Mouse (Mus musculus) kidney, postnatal 4 days (tissue): ENCODE results near the gene Trat1.

Source experiments
- DNase-seq, 2 experiments: peaks; one replicate each; pipeline ENCODE4 v3.0.0; 2021; ENCODE audit warnings: mixed read lengths in 2 of 2

The Trat1 gene

DNA sequence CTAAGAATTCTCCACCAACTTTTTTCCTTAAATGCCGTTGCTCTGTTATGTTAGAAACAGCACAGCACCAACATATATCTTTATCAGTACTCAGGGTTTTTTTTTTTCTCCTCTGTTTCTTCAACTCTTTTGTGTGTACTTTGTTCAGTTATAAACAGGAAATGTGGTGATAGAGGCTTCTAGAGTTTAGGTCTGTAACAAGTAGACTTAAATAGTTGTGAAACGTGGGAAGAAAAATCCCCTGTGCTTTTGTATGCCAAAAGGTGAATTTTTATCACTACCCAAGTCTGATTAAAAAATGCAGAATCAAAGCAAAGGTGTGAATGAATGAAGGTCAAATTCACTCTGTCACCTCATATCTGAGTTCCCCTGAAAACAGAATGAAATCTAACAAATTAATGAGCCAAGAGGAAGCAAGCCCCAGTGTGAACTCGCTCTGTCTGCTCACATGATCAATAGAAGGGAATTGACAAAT is at the start of gene Trat1:
Trat1 (minus strand) TSS at position 51 of the 475 bp plus-strand sequence.
- DNase-seq: no peak

DNA sequence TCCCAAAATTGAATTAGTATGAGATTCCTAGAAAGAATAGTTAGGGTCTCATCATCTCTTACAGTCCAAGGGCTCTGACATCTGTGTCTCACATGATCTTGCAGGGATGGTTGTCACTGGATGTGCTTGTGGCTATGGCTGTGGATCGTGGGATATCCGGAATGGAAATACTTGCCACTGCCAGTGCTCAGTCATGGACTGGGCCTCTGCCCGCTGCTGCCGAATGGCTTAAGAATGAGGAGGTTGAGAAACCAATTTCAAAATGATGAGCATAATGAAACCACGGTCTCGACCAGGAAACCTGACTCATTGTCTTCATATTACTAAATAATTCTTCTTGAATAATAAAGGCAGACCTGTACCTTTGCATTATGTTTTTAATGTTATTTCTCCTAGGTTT is 46.7 kb upstream of the Trat1 start:
- no peak for DNase-seq

DNA sequence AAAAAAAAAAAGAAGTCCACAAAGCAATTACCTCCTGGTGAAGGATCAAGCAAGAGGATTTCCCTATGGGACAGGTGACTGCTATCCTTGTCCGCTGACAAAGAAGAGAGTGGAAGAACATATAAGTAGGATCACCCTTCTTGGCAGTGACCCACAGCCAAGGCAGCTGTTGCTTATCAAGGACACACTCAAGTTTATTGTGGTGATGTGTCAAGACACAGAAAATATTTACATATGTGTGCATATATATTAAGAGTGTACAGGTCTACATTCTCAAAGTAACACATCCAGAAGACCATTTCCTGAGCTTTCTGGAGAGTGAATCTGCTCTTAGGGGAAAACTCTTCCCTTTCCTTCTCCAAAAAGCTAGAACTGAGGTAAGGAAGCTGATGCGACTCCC is 44.9 kb upstream of the Trat1 start, which contains the start of gene Retnlb:
Retnlb (plus strand) TSS at position 162 of the 400 bp plus-strand sequence.
- no peak for DNase-seq

DNA sequence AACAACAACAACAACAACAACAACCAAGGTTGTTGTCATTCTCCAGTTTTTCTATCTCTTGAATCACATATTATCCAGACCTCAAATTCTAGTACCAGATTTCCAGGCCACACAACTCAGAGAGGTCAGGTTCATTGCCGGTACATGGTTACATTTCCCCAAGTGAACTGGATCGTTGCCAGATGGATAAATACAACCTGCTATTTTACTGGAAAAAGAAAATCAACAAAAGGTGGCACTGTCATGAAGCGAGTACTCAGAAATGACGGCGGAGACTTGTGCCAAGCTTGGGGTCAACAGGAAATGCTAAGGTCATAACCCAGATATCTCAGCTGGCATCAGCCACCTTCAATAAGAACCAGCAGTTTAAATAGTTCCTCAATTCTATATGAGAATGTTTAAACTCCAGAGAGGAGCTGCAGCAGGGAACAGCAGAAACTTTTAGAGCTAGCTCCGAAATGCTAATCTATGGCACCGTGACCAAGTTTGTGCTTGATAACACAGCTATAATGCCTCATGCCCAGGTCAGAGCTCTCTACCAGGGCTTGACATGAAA is 40.1 kb upstream of the Trat1 start:
- no peak for DNase-seq

DNA sequence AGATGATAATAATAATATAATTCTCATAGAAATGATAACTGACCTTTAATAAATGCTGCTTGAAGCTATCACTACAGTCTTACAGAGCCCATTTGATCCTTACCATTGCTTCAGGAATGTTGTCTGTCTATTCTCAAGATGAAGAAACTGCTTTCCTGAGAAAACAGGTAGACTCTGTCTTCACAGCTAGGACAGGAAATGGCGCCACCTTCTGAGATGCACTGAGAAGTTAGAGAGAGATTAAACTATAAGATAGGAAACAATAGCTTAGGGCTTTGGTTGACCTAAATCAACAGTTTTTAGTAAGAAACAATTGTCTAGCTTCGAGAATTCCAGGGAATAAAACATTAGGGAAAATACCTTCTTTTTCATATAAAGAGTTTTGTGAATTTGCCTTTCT is 37.6 kb upstream of the Trat1 start:
- DNase-seq: peak in 1 of 2 experiments; percentile 6

DNA sequence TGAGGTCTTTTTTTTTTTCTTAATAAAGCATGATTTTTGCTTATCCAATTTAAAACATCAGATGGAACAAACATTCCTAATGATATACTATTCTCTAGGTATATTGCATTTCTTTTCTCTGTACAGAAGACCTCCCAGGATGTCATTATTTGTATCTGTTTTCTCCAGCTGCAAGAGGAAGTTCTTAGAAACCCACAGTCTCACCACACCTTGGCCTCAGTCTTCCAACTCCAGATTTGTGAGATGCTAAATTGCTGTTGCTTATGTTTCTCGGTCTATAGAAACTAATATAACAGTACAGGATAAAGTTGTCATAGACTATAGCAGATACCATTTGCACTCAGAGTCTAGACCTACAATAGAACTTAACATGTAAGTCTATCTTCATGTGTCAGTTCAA is 34.7 kb upstream of the Trat1 start:
- DNase-seq: no peak

DNA sequence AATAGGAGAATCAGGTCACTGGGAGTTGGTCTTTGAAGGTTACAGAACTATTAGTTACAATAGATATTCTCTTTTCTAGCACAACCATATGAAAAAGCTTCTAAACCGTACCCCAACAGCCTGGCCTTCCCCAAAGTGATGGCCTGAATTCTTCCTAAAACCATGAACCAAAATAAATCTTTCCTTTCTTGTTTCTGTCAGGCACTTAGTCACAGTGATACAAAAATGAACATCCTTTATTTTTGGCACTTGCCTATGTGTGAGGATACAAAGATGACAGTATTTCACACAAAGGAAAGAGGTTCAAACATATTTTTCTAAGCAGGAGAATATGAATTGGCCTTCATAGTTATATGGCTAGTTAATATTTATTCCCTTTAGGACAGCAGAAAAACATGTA is 33.6 kb upstream of the Trat1 start:
- no peak for DNase-seq

DNA sequence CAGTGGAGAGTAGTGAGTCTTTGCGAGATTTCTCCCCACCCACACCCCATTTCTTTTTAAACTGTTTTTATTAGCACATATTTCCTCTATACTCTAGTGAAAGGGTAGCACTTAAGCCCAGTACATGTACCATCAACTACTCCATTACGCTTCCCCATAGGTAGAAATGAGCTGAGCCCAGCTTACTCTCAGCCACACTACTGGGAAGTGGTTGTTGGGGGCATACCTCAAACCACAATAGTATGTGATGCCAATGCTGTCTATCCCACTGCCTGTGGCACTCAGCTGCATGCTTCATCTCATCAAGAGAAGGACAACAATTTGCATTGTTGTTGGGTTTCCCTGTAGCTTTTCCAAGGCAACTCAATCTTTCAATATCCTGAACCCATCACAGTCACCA is 29.1 kb upstream of the Trat1 start:
- DNase-seq: no peak

DNA sequence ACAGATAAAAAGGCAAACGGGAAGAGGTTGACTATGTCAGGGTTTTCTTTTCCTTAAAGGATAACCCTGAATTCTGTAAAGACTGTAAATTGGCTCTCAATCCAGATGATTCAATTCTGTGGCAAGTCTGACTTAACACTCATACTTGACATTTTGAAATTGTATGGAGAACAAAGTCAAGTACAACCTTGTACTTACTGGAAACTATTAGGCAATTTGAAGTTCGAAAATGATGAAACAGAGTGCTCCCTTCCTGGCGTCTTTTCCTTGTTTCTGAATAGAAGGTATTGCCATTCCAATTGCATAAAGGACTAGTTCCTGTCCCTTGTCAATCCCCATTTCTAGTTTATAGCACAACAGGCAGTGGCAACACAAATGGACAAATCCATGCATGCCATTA is 27.6 kb upstream of the Trat1 start:
- DNase-seq: no peak

DNA sequence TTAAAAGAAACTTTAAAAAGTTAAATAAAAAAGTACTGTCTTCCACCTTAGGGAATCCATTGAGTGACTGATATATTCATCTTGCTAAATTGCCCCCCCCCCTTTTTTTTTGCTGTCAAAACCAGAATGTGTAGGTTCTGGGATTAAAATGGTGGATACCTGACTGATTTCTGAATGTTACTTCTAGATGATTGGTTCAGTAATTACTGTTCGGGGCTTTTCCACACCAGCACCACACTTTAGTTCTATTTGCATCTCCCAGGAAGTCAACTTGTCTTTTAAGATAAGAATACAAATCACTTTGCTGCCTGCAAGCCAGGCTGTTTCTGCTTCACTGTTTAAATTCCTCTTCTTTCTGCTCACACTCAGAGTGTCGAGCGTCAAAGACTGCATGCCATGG is 26.5 kb upstream of the Trat1 start:
- no peak for DNase-seq

DNA sequence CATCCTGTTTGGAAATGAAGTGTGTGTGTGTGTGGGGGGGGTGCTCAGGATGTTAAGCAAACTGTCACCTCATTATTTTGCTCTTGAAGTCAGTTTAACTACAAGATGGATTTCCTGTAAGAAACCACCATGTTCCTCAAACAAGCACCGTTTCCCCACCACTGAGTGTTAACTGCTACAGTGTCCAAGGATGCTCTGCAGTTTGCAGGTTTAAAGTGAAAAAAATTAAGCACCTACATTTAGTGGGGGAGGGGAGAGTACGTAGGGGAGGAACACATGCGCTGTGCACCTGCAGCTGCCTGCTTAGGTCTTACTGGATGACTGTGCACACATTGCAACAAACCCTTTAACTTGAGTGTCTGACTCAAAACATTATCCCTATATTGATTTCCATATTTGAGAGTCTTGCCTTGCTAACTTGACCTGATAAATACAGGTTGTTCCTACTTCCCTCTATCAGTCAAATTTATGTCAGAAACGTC is 16.9 kb upstream of the Trat1 start:
- DNase-seq: no peak

DNA sequence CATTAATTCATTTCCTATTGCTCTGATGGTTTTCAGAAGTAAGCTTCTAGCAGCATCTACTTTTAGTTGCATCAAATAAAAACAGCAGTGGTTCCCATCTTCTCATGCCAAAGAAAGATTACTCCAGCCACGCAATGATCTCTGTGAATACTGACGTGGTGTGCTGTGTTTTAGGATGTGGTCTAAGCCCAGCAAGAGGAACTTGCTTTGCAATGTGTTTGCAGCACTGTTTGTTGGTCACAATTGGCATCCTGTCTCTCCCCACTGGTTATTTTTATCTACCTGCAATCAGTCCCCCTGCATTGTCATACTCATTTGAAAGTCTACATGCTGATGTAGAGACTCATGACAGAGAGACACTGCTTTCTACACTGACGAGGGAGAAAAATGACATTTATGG is 14.4 kb upstream of the Trat1 start:
- no peak for DNase-seq

DNA sequence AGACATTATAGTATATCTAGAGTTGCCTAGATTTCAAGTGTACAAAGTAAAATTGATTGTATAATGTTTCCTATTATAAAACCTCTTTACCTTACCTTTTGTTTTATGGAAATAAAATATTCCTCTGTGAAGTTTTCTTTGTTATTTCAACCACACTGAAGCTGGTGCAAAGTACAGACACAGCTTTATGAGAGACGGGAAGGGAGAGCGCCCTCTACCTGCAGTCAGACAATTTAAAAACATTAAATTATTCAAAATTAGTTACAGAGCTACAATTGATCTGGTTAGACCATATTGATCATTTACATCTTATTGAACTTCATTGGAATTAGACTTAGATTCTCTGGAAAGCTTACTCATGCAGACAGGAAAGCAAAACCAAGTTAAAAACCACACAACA is 5.4 kb upstream of the Trat1 start:
- no peak for DNase-seq

DNA sequence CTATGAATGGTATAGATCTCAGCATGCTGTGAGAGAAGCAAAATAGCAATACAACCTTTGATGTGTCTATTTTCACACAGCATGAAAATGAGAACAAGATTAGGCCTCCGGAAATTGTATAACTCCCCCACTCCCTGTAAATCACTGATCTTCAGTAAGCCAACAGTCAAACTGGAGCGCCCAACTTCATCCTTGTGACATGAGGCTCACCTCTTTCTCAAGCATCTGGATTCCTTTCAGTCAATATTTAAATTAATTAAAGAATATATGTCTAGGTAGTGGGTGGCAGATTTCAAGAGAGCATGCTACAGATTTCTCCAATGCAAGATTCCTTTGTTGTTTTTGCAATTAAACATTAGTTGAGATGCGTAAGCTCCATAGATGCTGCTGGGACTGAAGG is 2.6 kb downstream of the Trat1 start:
- no peak for DNase-seq

DNA sequence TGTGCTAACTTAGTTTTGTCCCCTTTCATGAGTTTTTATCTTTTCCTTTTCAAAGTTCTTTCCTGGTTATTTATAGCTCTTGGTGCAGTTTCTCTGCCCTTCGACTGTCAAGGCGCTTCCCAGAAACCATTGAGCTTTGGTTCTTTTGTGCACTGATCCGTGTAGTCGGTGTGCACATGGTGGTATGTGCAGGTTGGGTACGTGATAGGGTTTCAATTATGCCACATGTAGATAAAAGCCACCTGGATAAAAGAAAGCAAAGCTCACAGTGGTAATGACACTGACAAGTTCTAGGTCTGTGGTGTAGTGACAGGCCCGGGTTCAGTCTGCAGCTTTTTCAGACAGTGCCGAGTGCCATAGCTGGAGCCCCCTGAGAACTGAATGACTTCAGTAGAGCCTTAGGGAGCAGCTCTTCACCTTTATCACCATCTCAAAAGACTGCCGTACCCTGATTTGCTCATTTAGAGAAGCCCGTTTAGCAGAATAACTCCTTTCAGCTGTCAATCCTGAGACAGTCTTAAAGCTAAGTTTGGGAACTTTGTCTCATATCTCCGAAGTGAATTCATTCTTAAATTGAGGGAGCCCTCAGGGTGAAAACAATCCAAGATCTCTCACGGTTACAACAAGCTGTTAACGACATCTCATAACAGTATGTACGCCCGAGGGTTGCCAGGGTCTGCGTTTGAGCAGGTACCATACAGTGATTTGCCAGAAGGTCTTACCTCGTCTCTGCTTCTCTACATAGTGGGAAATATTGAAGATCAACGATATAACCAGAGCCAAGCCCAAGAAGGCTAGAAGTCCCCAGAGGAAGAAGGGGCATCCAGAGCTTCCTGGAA is 11.0 kb downstream of the Trat1 start:
- DNase-seq: no peak

DNA sequence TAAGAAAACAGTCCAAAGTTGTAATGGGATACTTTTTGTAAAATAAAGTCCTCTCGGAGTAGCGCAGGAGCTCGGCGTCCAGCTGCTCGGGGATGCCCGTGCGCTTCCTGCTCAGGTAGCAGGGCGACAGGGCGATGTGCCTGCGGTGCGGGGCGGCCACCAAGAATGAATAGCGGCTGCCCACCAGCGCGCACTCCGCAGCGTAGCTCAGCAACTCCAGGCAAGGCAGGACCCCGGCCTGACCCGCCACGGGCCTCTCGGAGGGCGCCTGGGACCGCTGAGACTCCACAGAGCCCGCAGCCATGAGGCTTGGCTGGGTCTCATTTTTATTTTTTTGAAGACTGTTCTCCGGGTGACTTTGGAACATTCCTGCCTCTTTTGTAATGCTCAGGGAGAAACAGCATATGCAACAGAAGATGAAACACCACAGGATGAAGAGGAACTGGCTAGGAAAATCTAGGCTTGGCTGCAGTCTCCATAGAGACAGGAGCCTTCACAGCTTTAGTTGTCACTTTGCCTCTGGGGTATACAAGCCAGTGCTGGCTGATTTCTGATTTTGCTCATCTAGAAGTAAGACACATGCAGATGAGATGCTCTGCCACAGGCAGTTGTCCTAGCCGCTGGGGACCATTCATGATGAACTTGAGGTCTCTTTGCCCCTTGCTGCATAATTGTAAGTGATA is 21.5 kb downstream of the Trat1 start:
- peak; percentile 5 to 6 for DNase-seq

DNA sequence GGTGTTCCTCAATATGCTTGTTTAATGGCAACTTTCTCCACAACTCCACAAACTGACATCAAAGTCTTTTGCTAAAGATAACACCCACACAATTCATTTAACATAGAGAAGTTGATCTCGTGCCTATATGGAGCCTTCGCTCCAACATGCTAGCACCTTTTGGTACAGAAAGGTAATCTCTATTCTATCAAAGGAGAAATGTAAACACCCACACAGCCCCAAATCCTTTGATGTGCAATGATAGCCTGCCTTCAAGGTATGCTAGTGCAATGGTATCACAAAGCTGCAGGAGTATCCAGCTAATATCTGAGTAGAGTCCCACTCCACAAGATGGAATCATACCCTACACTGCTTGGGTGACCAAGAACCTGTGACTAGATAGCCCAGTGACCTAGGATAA is 26.4 kb downstream of the Trat1 start:
- no peak for DNase-seq

DNA sequence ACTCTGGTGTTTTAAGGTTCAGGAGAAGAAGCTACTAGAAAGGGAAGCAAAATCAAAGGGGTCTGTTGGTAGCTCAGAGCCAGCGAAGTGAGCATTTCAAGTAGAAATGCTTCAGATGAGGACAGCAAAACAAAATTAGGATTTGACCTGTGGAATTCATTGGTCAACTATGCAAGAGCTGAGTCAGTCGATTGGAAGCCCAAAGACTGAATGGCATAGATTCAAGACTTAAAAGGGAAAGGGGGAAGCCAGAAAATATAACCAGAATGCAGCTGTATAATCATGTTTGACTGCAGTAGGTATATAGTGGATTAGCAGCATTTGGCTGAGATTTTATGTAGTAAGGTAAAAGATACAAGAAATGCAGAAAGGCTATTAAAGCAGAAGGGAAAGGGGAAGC is 26.8 kb downstream of the Trat1 start:
- no peak for DNase-seq

DNA sequence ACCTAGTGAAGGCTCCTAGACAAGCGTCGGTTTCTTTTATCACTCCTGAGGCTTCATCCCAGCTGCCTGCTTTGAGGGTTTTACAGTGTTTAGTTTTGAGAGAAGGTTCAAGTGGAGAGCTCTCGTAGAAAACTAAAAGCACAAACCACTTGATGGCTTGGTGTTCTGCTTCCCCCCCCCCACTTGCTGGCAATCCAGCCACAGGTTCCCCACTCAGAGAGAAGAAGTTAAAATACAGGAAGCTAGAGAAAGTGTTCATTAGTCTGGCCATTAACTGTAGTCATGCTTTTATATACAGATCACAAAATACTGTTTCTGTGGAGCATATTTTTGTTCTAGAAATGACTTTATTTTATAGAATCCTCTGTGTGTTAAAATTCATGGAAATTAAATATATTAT is 30.3 kb downstream of the Trat1 start:
- DNase-seq: no peak

DNA sequence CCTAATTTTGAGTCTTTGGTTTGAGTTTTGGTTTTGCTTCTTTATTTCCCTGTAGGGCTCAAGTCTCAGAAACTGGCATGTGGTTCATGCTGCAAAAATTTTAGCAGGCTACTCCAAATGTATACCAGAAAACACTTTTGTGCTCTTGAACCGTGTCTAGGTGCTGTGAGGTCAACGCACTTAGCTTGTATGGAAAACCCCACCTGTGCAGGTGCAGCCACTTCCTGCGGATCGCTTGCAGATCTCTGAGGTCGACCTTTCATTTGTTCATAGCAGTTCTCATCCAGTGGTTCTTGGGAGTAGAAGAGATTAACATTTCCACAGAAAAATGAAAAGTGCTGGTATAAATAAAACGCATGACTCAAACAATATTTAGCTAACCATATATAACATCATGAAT is 31.8 kb downstream of the Trat1 start:
- no peak for DNase-seq

DNA sequence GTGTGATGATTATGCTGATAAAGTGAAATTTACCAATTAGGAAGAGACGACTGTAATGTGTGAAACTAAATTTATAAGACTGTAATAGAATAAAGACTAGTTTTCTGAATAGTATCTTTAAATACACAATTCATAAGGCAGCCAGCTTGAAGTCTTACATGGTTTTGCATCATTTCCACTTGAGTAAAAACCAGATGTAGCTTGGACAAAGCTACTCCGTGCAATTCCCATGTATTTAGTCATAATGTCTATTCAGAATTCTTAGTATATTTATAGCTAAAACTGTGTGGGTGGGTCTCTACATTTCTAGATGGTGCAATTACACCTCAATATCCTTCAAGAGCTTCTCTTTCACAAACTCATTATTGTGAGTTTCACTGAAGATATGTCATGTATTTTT is 33.4 kb downstream of the Trat1 start:
- no peak for DNase-seq

DNA sequence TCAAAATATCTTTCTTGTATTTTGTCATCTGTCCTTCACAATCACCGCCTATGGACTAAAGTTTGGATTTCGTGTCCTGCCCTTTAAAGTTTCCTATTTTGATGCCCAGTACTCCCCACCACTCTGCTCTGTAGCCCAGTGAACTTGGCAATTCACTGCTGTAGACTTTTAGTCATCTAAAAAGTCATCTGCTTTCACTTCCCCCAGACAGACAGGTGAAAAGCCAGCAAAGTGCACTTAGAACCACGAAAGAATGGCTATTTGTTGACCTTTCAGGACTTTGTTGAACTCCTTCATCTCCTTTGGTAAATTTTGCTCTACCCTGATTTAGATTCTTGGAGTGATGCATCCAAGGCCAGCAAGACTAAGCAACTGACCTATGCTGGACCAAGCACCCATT is 34.9 kb downstream of the Trat1 start:
- no peak for DNase-seq

DNA sequence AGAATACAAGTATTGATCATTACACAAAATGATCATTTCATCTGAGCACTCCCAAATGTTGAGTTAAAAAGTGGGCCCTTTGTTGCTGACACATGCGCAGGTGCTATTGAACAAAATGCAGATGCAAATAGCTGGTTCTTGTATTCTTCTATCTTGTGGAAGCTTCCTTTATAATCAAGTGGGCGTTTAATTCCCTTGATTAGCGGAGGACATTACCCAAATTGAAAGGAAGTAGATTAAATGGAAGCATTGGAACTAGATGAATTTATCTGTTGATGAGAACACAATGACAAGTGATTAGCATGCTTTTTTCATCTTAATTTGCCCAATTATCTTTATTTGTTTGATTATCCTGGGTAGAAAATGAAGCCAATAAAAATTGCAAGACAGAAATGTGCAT is 51.6 kb downstream of the Trat1 start:
- no peak for DNase-seq

DNA sequence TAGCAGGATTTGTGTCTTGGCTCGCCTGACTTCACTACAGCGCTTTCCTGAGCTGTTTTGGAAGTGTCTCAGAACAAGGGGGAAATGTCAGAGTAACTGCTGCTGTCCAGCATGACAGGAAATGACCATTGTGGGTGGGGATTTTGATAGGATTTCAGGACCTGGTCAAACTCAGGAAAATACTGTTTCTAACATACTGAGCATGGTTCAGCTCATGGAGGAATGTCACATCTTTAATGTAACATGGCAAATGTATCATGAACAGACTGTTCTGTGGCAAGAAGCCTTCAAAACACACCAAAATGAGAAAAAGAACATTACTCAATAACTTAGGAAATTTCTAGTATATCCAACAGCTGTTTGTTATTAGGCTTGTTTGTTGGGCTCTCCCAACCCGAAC is 52.1 kb downstream of the Trat1 start:
- DNase-seq: no peak
